Mouse (Mus musculus) T-cell, adult 2 months (primary cell): ENCODE measurements around the gene Tmem203.

ENCODE experiments used
- DNase-seq: peaks from one replicate; pipeline ENCODE4 v3.0.0; 2022; ENCODE audit warnings: low spot score

The Tmem203 gene

GRCm38 (mm10) chr2:25255284-25255779 is at the start of gene Tmem203:
Gene Tmem203 (plus strand): TSS chr2:25255439.
- peak; percentile 90 for DNase-seq

GRCm38 (mm10) chr2:25207593-25207992 is 47.6 kb upstream of the Tmem203 start:
- no peak for DNase-seq

- no peak for DNase-seq
These were observed 44.6 kb upstream of the Tmem203 start for GRCm38 (mm10) chr2:25210686-25211085.

- DNase-seq, result peak; percentile 86
These were observed 44.0 kb upstream of the Tmem203 start, which contains the start of gene Nelfb for GRCm38 (mm10) chr2:25211121-25211670. Gene Nelfb (minus strand): TSS chr2:25211489.

- no peak for DNase-seq
These were observed 41.9 kb upstream of the Tmem203 start for GRCm38 (mm10) chr2:25213266-25213865.

- no peak for DNase-seq
These were observed 40.8 kb upstream of the Tmem203 start, which contains the start of gene Stpg3 for GRCm38 (mm10) chr2:25214444-25214843. Gene Stpg3 (minus strand): TSS chr2:25214637.

- no peak for DNase-seq
These were observed 37.6 kb upstream of the Tmem203 start for GRCm38 (mm10) chr2:25217666-25218065.

GRCm38 (mm10) chr2:25218445-25218844 is 36.8 kb upstream of the Tmem203 start, which contains the start of gene Fam166a:
Gene Fam166a (plus strand): TSS chr2:25218745.
- DNase-seq, result no peak

GRCm38 (mm10) chr2:25221331-25221772 is 33.9 kb upstream of the Tmem203 start:
- DNase-seq, result no peak

- DNase-seq, result no peak
These were observed 31.4 kb upstream of the Tmem203 start for GRCm38 (mm10) chr2:25223681-25224491.

- DNase-seq, result no peak
These were observed 30.8 kb upstream of the Tmem203 start, which contains the start of gene Tubb4b for GRCm38 (mm10) chr2:25224492-25224765. Gene Tubb4b (minus strand): TSS chr2:25224702.

GRCm38 (mm10) chr2:25224766-25225752 is 30.2 kb upstream of the Tmem203 start:
- DNase-seq, result peak; percentile 99

GRCm38 (mm10) chr2:25225811-25226379 is 29.3 kb upstream of the Tmem203 start:
- DNase-seq, result no peak

GRCm38 (mm10) chr2:25226864-25227263 is 28.4 kb upstream of the Tmem203 start:
- no peak for DNase-seq

- DNase-seq, result no peak
These were observed 27.8 kb upstream of the Tmem203 start for GRCm38 (mm10) chr2:25227406-25227805.

- DNase-seq, result peak; percentile 89
These were observed 26.8 kb upstream of the Tmem203 start for GRCm38 (mm10) chr2:25228431-25228889.

- no peak for DNase-seq
These were observed 26.2 kb upstream of the Tmem203 start for GRCm38 (mm10) chr2:25228995-25229530.

GRCm38 (mm10) chr2:25229582-25229981 is 25.7 kb upstream of the Tmem203 start:
- DNase-seq, result no peak

GRCm38 (mm10) chr2:25230581-25230980 is 24.7 kb upstream of the Tmem203 start:
- no peak for DNase-seq

- DNase-seq, result no peak
These were observed 24.2 kb upstream of the Tmem203 start for GRCm38 (mm10) chr2:25231038-25231437.

- DNase-seq, result no peak
These were observed 21.8 kb upstream of the Tmem203 start for GRCm38 (mm10) chr2:25233421-25233820.
